Mouse (Mus musculus) CH12.LX (cell line): ENCODE measurements around the gene Kcnk7.

Experiments used
- CHD2 ChIP-seq: IDR thresholded peaks from 2 replicates; pipeline ENCODE4 v1.6.1; 2011; ENCODE audit warnings: low read length, improper control_type of control experiment
- CTCF ChIP-seq, 2 experiments: IDR thresholded peaks in 1 of 2; conservative IDR thresholded peaks in 1 of 2; 2 replicates each; pipeline ENCODE4 v1.5.1; 2011 to 2012; ENCODE audit warnings: low read depth in 2 of 2, low read length in 2 of 2, improper control_type of control experiment in 1 of 2, inconsistent platforms in 1 of 2, mild to moderate bottlenecking in 1 of 2, moderate library complexity in 1 of 2
- ELF1 ChIP-seq: IDR thresholded peaks from 2 replicates; pipeline ENCODE4 v1.6.1; 2014; ENCODE audit warnings: low read depth, mild to moderate bottlenecking, inconsistent platforms, low read length, improper control_type of control experiment
- GABPA ChIP-seq: IDR thresholded peaks from 2 replicates; pipeline ENCODE4 v1.6.1; 2012; ENCODE audit warnings: low read depth, low read length, improper control_type of control experiment, inconsistent platforms; ENCODE audit not compliant: insufficient replicate concordance
- IRF4 ChIP-seq: IDR thresholded peaks from 2 replicates; pipeline ENCODE4 v1.6.1; 2014; ENCODE audit warnings: low read depth, mild to moderate bottlenecking, inconsistent platforms, low read length, improper control_type of control experiment
- MAFK ChIP-seq: IDR thresholded peaks from 2 replicates; pipeline ENCODE4 v1.6.1; 2011; ENCODE audit warnings: low read length, improper control_type of control experiment; ENCODE audit not compliant: insufficient replicate concordance
- NRF1 ChIP-seq: IDR thresholded peaks from 2 replicates; pipeline ENCODE4 v1.6.1; 2014; ENCODE audit warnings: low read depth, mild to moderate bottlenecking, inconsistent platforms, low read length, improper control_type of control experiment, moderate library complexity
- POLR2A ChIP-seq: IDR thresholded peaks from 2 replicates; pipeline ENCODE4 v1.6.1; 2011; ENCODE audit warnings: low read depth, mild to moderate bottlenecking, improper control_type of control experiment, low read length
- RCOR1 ChIP-seq: conservative IDR thresholded peaks from 2 replicates; pipeline ENCODE4 v1.6.1; 2012; ENCODE audit warnings: low read depth, mild to moderate bottlenecking, inconsistent platforms, low read length, improper control_type of control experiment
- SIN3A ChIP-seq: IDR thresholded peaks from 2 replicates; pipeline ENCODE4 v1.6.1; 2012; ENCODE audit warnings: low read length, improper control_type of control experiment, inconsistent platforms
- ZC3H11A ChIP-seq: IDR thresholded peaks from 2 replicates; pipeline ENCODE4 v1.6.1; 2012; ENCODE audit warnings: low read depth, mild to moderate bottlenecking, inconsistent platforms, low read length, improper control_type of control experiment

- TF ChIP-seq POLR2A (no peak), ZC3H11A (no peak), ELF1 (no peak), CTCF (conservative IDR thresholded peaks at IDR 0.05 in 1 of 2, IDR thresholded peaks at IDR 0.05 in 1 of 2; ENCODE audit: low read depth in 2 of 2, low read length in 2 of 2) (no peak), NRF1 (no peak), CHD2 (no peak), SIN3A (no peak), RCOR1 (no peak), GABPA (no peak), MAFK (no peak), IRF4 (no peak)
Observed at GRCm38 (mm10) chr19:5684985-5685384, 19.2 kb upstream of the Kcnk7 start.
